Mouse (Mus musculus) kidney, adult 2 months (tissue): ENCODE data around the gene Paox.

ENCODE experiments used
- CTCF ChIP-seq: fragments of 200-500 bp; conservative IDR thresholded peaks from 2 replicates; pipeline ENCODE4 v1.5.1; 2011; ENCODE audit warnings: low read depth, mild to moderate bottlenecking, control low read depth, low read length, moderate library complexity, mixed read lengths; ENCODE audit not compliant: insufficient read depth, insufficient read length
- POLR2A ChIP-seq: fragments of 200-500 bp; IDR thresholded peaks from one replicate; pipeline ENCODE4 v1.6.1; 2011; ENCODE audit warnings: low read depth, low read length, control low read depth

- no peak for TF ChIP-seq CTCF
- no peak for TF ChIP-seq POLR2A
These were observed 10.4 kb downstream of the Paox start for GRCm38 (mm10) chr7:140126022-140126350.
